Mouse (Mus musculus) c-Kit-negative CD71-positive TER-119-positive erythroid progenitor cells, embryonic 14.5 days (primary cell): ENCODE results near the gene Tspan32.

ENCODE experiments used
- DNase-seq: peaks from one replicate; pipeline ENCODE4 v3.0.0-alpha.2; 2013; ENCODE audit warnings: low read depth, low spot score

Gene Tspan32

GRCm38 (mm10) chr7:143053961-143054611 lies 49.2 kb downstream of the Tspan32 start:
- no peak for DNase-seq

GRCm38 (mm10) chr7:143054612-143054965 lies 49.7 kb downstream of the Tspan32 start:
- DNase-seq, result no peak

GRCm38 (mm10) chr7:143055001-143055400 lies 50.2 kb downstream of the Tspan32 start:
- DNase-seq, result no peak

- no peak for DNase-seq
Observed at GRCm38 (mm10) chr7:143055499-143056186, 50.8 kb downstream of the Tspan32 start.

- DNase-seq, result no peak
Observed at GRCm38 (mm10) chr7:143057023-143057422, 52.2 kb downstream of the Tspan32 start.

- DNase-seq, result no peak
Observed at GRCm38 (mm10) chr7:143057667-143058220, 52.9 kb downstream of the Tspan32 start.

GRCm38 (mm10) chr7:143058221-143058697 lies 53.4 kb downstream of the Tspan32 start:
- DNase-seq, result no peak

GRCm38 (mm10) chr7:143059202-143059870 lies 54.5 kb downstream of the Tspan32 start:
- no peak for DNase-seq

GRCm38 (mm10) chr7:143062704-143063103 lies 57.9 kb downstream of the Tspan32 start:
- no peak for DNase-seq

GRCm38 (mm10) chr7:143064226-143064625 lies 59.4 kb downstream of the Tspan32 start:
- DNase-seq, result no peak

- no peak for DNase-seq
Observed at GRCm38 (mm10) chr7:143065692-143066091, 60.8 kb downstream of the Tspan32 start.

GRCm38 (mm10) chr7:143067469-143067868 lies 62.6 kb downstream of the Tspan32 start:
- no peak for DNase-seq

- DNase-seq, result no peak
Observed at GRCm38 (mm10) chr7:143067897-143068296, 63.1 kb downstream of the Tspan32 start.

- DNase-seq, result no peak
Observed at GRCm38 (mm10) chr7:143068316-143068881, 63.6 kb downstream of the Tspan32 start.

GRCm38 (mm10) chr7:143068882-143069591 lies 64.2 kb downstream of the Tspan32 start, which contains the start of gene Tssc4:
Gene Tssc4, plus strand, starts transcription at chr7:143069249.
- DNase-seq, result peak; percentile 92
